Mouse (Mus musculus) cortical plate, adult 2 months (tissue): Measurements from ENCODE around the gene Zfp97.
"Not testable (repeated sequence)": the region's sequence is repeated elsewhere in the genome, so short reads cannot be mapped to it uniquely, and the experiment has no call there.

Experiments
- CTCF ChIP-seq: fragments of 200-500 bp; IDR thresholded peaks from 2 replicates; pipeline ENCODE4 v1.5.1; 2011; ENCODE audit warnings: mild to moderate bottlenecking, control low read depth, low read length; ENCODE audit not compliant: insufficient read depth; ENCODE audit errors: extremely low read depth
- POLR2A ChIP-seq: fragments of 200-500 bp; IDR thresholded peaks from 2 replicates; pipeline ENCODE4 v1.6.1; 2011; ENCODE audit warnings: mild to moderate bottlenecking, low read length, control low read depth; ENCODE audit not compliant: insufficient read depth; ENCODE audit errors: extremely low read depth

GRCm38 (mm10) chr17:17178757-17179413 is 57.7 kb downstream of the Zfp97 start:
- TF ChIP-seq CTCF, POLR2A: not testable (repeated sequence)
